Mouse (Mus musculus): ENCODE results near the gene Xpnpep1. TPM values are rescaled to one million over a fixed set of nuclear protein-coding genes. Genes with fewer than 3 reads are reported as not detected.

Gene Xpnpep1
- polyA plus RNA-seq, 1 experiment from 2014 or later = 128 TPM

GRCm38 (mm10) chr19:52904182-52904581 is 135.8 kb downstream of the Xpnpep1 start:
- no peaks in the 10 kb centered on the region for H3K27me3 ChIP-seq (ENCODE audit: control insufficient read depth, insufficient read depth, low read length)
- H3K4me2 ChIP-seq (ENCODE audit: low read depth, low read length) = no peak overlapping the region
- H3K4me1 ChIP-seq (ENCODE audit: control insufficient read depth, insufficient read depth, low read length) = no peaks in the 10 kb centered on the region
- H3K9me3 ChIP-seq (replicated peaks; ENCODE audit: control insufficient read depth, low read length) = no peaks in the 10 kb centered on the region
- no peak overlapping the region for H3K9ac ChIP-seq (ENCODE audit: low read length)
- no peaks in the 10 kb centered on the region for H3K36me3 ChIP-seq (ENCODE audit: control insufficient read depth, insufficient read depth)
- 24% methylated on average over 2 of the region's 2 CpGs for WGBS
- no peak for ATAC-seq (replicated peaks; ENCODE audit: extremely low read depth, insufficient read depth, low FRiP score)
- H3K27ac ChIP-seq (ENCODE audit: low read length) = no peak overlapping the region
- no peak overlapping the region for H3K4me3 ChIP-seq (ENCODE audit: low read length)

DNA sequence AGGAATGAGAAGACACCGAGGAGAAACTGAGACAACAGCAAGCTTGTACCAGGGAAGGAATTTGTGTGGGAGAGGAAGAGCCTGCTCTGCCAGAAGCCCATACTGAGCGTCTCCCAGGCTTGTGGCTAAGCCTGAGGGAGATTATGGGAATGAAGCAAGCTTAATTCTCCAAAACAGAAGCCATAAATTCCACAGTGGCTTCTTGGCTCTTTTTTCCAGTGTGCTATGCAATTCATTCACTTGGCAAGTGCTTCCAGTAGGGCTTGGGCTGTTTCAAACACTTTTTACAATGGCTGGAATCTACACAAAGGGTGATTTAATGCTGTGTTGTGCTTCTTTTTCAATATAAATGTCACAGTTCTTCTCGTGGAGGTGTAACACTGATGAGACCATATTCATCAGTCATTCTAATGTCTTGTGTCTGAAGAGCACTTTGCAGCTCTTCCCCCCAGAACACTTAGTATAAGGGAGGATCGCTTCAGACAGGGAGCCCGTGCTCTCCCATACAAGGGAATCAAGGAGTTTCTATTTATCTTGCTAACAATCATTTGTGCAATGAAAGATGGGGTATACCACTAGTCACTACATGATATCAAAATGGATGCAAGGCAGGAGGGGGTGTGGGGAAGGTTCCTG is 148.1 kb downstream of the Xpnpep1 start:
- no peak for ATAC-seq (replicated peaks; ENCODE audit: extremely low read depth, insufficient read depth, low FRiP score)
- no peaks in the 10 kb centered on the region for H3K9me3 ChIP-seq (replicated peaks; ENCODE audit: control insufficient read depth, low read length)
- no peak overlapping the region for H3K4me2 ChIP-seq (ENCODE audit: low read depth, low read length)
- no peaks in the 10 kb centered on the region for H3K4me1 ChIP-seq (ENCODE audit: control insufficient read depth, insufficient read depth, low read length)
- H3K36me3 ChIP-seq (ENCODE audit: control insufficient read depth, insufficient read depth) = no peaks in the 10 kb centered on the region
- H3K27me3 ChIP-seq (ENCODE audit: control insufficient read depth, insufficient read depth, low read length) = no peaks in the 10 kb centered on the region
- H3K27ac ChIP-seq (ENCODE audit: low read length) = no peak overlapping the region
- H3K4me3 ChIP-seq (ENCODE audit: low read length) = no peak overlapping the region
- WGBS = 62% methylated on average over 5 of the region's 5 CpGs
- no peak overlapping the region for H3K9ac ChIP-seq (ENCODE audit: low read length)

Small RNAs within 50 kb of the gene (microRNA-seq; reads per million reads assigned to microRNA genes)
- not detected for gene Mir6407

Other genes starting within 250 kb of the Xpnpep1 start
- gene Add3, start 100.2 kb upstream of the Xpnpep1 start, polyA plus RNA-seq (2015; fragmentation: Nextera tagmentation; extraction: Ambion mirVana) = 107 and 109 TPM in 2 replicates

Data from heart, embryonic 16.5 days (tissue).